Mouse (Mus musculus): ENCODE results near the gene Exoc6. TPM values are rescaled to one million over a fixed set of nuclear protein-coding genes. Genes with fewer than 3 reads are reported as not detected.

Exoc6 gene
- 21.7 and 21.8 TPM in 2 replicates for polyA plus RNA-seq (2016; fragmentation: Nextera tagmentation; extraction: Ambion mirVana)

- Histone ChIP-seq H3K9ac (peak within 1 kb of the TSS; percentile 88), H3K9me3 (replicated peaks) (no peaks in the 10 kb centered on the region), H3K27ac (ENCODE audit: poor library complexity, severe bottlenecking) (peak within 1 kb of the TSS; percentile 53), H3K36me3 (peaks cover 3% of the 10 kb centered on the region; the same call in 1 of the 2 replicates), H3K4me2 (peak within 1 kb of the TSS; percentile 99), H3K27me3 (replicated peaks) (peaks cover 16% of the 10 kb centered on the region), H3K4me3 (peak within 1 kb of the TSS; percentile 92), H3K4me1 (replicated peaks) (0 out of 2 replicates have a peak, but pooled peaks cover 4% of the 10 kb centered on the region)
- under 1% methylated on average over 56 of the region's 89 CpGs for WGBS
- peak; percentile 90 for ATAC-seq (ENCODE audit: insufficient number of reproducible peaks, low FRiP score)
These were observed at the start of gene Exoc6 for GRCm38 (mm10) chr19:37550101-37551039. Gene Exoc6 (plus strand): TSS chr19:37550418.

GRCm38 (mm10) chr19:37502996-37503395 lies 47.2 kb upstream of the Exoc6 start:
- Histone ChIP-seq H3K9me3 (replicated peaks) (no peaks in the 10 kb centered on the region), H3K36me3 (no peaks in the 10 kb centered on the region), H3K9ac (no peak overlapping the region), H3K27ac (ENCODE audit: poor library complexity, severe bottlenecking) (no peak overlapping the region), H3K27me3 (replicated peaks) (peaks cover 18% of the 10 kb centered on the region), H3K4me2 (no peak overlapping the region), H3K4me3 (no peak overlapping the region), H3K4me1 (replicated peaks) (no peaks in the 10 kb centered on the region)
- no peak for ATAC-seq (ENCODE audit: insufficient number of reproducible peaks, low FRiP score)
- 80% methylated on average over 8 of the region's 8 CpGs for WGBS

- H3K27ac ChIP-seq (ENCODE audit: poor library complexity, severe bottlenecking), result no peak overlapping the region
- 66% methylated on average over 7 of the region's 7 CpGs for WGBS
- H3K4me2 ChIP-seq, result no peak overlapping the region
- H3K4me1 ChIP-seq (replicated peaks), result peaks cover 6% of the 10 kb centered on the region; the same call in 1 of the 2 replicates
- no peak for ATAC-seq (ENCODE audit: insufficient number of reproducible peaks, low FRiP score)
- H3K36me3 ChIP-seq, result no peaks in the 10 kb centered on the region
- H3K27me3 ChIP-seq (replicated peaks), result peaks cover 20% of the 10 kb centered on the region
- H3K9me3 ChIP-seq (replicated peaks), result no peaks in the 10 kb centered on the region
- H3K4me3 ChIP-seq, result no peak overlapping the region
- no peak overlapping the region for H3K9ac ChIP-seq
These were observed 44.2 kb upstream of the Exoc6 start for GRCm38 (mm10) chr19:37506066-37506465.

DNA sequence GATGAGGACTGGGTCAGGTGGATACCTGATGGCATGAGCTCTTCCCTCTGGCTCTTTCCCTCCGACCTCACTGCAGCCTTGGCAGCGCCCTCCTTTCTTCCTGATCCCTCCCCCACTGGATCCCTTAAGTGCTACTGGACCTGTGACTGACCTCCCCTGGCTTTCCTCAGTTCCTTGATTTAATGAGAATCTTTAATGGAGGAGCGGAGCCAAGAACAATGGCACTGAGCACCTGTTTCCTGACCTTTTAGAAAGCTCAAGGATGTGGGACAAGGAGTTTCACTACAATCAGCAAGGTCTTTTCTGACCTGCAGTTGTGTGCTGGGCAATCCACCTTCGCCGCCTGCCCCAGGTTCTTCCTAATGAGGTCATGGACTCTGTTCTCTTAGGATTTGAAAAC lies 43.6 kb upstream of the Exoc6 start:
- peaks cover 20% of the 10 kb centered on the region for H3K27me3 ChIP-seq (replicated peaks)
- no peak for ATAC-seq (ENCODE audit: insufficient number of reproducible peaks, low FRiP score)

DNA sequence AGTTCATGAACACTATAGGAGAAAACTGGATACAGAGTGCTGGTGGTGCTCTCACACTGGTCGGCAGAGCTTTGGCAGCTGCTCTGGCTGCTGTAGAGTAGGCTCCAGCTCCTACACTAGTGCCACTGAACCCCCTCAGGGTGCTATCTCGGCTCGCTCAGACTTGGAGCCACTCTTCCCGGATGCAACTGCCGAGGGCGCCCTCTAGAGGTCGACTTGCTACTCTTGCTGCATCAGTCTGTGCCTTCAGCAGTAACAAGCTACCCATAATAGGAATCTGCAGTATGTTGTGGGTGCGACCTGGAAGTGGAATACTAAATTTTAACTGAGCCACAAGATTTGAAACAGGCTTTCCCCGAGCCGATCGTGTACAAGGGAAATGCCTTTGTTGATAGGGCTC lies 40.5 kb upstream of the Exoc6 start:
- no peak overlapping the region for H3K9ac ChIP-seq
- no peak overlapping the region for H3K27ac ChIP-seq (ENCODE audit: poor library complexity, severe bottlenecking)
- H3K4me2 ChIP-seq, result no peak overlapping the region
- no peaks in the 10 kb centered on the region for H3K36me3 ChIP-seq
- peak; percentile 75; the same call in 1 of the 2 replicates for ATAC-seq (ENCODE audit: insufficient number of reproducible peaks, low FRiP score)
- H3K4me3 ChIP-seq, result no peak overlapping the region
- H3K27me3 ChIP-seq (replicated peaks), result peaks cover 10% of the 10 kb centered on the region
- 8% methylated on average over 11 of the region's 11 CpGs for WGBS
- peaks cover 8% of the 10 kb centered on the region for H3K4me1 ChIP-seq (replicated peaks)
- no peaks in the 10 kb centered on the region for H3K9me3 ChIP-seq (replicated peaks)

More for the DNA sequence above, 43.6 kb upstream of the Exoc6 start:
- Histone ChIP-seq H3K4me3 (no peak overlapping the region), H3K27ac (ENCODE audit: poor library complexity, severe bottlenecking) (no peak overlapping the region), H3K9me3 (replicated peaks) (no peaks in the 10 kb centered on the region), H3K4me1 (replicated peaks) (peaks cover 6% of the 10 kb centered on the region; the same call in 1 of the 2 replicates), H3K4me2 (no peak overlapping the region), H3K36me3 (no peaks in the 10 kb centered on the region), H3K9ac (no peak overlapping the region)
- 65% methylated on average over 5 of the region's 5 CpGs for WGBS

- Histone ChIP-seq H3K9ac (no peak overlapping the region), H3K4me1 (replicated peaks) (peaks cover 27% of the 10 kb centered on the region), H3K27ac (ENCODE audit: poor library complexity, severe bottlenecking) (no peak overlapping the region), H3K4me3 (no peak overlapping the region), H3K36me3 (no peaks in the 10 kb centered on the region), H3K4me2 (no peak overlapping the region), H3K9me3 (replicated peaks) (no peaks in the 10 kb centered on the region), H3K27me3 (replicated peaks) (no peaks in the 10 kb centered on the region)
- no peak for ATAC-seq (ENCODE audit: insufficient number of reproducible peaks, low FRiP score)
- WGBS, result 45% methylated on average over 7 of the region's 7 CpGs
These were observed 35.4 kb upstream of the Exoc6 start for GRCm38 (mm10) chr19:37514811-37515292.

- no peak overlapping the region for H3K4me3 ChIP-seq
- H3K4me1 ChIP-seq (replicated peaks), result peaks cover 35% of the 10 kb centered on the region
- no peaks in the 10 kb centered on the region for H3K9me3 ChIP-seq (replicated peaks)
- H3K9ac ChIP-seq, result no peak overlapping the region
- no peak for ATAC-seq (ENCODE audit: insufficient number of reproducible peaks, low FRiP score)
- no peaks in the 10 kb centered on the region for H3K36me3 ChIP-seq
- 15% methylated on average over 7 of the region's 7 CpGs for WGBS
- no peak overlapping the region for H3K27ac ChIP-seq (ENCODE audit: poor library complexity, severe bottlenecking)
- H3K27me3 ChIP-seq (replicated peaks), result no peaks in the 10 kb centered on the region
- H3K4me2 ChIP-seq, result peak overlapping the region; percentile 20
These were observed 32.8 kb upstream of the Exoc6 start for GRCm38 (mm10) chr19:37517419-37517818.

DNA sequence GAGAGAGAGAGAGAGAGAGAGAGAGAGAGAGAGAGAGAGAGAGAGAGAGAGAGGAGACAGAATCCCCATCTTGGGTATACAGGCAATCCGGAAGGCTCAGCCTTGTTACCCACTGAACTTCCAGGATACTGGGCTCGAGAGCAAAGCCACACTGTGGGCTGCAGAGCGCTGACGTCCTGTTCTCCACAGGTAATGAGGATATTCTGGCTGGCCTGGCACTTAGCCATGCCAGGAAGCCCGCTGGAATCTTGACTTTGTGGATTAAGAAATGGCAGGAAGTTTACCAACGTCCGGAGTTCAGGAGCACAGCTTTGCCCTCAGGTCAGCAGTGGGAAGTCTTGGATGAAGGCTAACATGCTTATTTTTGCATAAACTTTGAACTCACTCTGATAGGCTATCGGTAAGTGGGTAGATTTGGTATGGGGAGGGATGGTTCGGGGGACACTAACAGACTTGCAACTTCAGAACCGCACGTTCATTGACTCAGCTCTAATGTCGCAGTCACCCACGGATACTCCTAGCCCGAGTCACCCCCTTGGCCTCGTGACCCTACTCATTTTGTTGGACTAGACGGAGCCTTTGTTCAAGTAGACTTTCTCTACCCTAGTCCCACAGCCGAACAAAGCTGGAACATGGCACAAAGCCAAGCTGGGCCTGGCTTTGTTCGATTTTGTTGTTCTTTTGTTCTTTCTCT lies 29.3 kb upstream of the Exoc6 start:
- H3K36me3 ChIP-seq, result no peaks in the 10 kb centered on the region
- H3K4me2 ChIP-seq, result no peak overlapping the region
- H3K27me3 ChIP-seq (replicated peaks), result peaks cover 1% of the 10 kb centered on the region; the same call in 1 of the 2 replicates
- H3K4me1 ChIP-seq (replicated peaks), result peaks cover 24% of the 10 kb centered on the region
- no peak overlapping the region for H3K9ac ChIP-seq
- ATAC-seq (ENCODE audit: insufficient number of reproducible peaks, low FRiP score), result no peak
- H3K9me3 ChIP-seq (replicated peaks), result no peaks in the 10 kb centered on the region
- H3K4me3 ChIP-seq, result no peak overlapping the region
- WGBS, result 58% methylated on average over 18 of the region's 18 CpGs
- no peak overlapping the region for H3K27ac ChIP-seq (ENCODE audit: poor library complexity, severe bottlenecking)

DNA sequence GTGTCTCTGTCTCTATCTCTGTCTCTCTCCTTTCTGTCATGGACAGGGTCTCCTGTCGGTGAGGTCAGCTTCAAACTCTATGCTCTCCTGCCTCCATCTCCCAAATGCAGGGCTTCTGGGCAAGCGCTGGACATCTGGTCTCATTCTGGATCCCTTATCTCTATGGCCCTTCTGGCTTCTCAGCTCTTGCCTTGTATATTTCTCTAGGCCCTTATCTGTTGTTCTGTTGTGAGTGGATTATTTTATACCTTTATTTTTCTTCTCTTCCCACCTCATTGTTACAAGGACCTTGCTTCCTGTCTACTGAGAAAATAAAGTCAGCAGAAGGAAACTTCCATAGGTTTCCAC lies 28.8 kb upstream of the Exoc6 start:
- Histone ChIP-seq H3K9me3 (replicated peaks) (no peaks in the 10 kb centered on the region), H3K27ac (ENCODE audit: poor library complexity, severe bottlenecking) (no peak overlapping the region), H3K4me1 (replicated peaks) (peaks cover 24% of the 10 kb centered on the region), H3K9ac (no peak overlapping the region), H3K36me3 (no peaks in the 10 kb centered on the region), H3K4me3 (no peak overlapping the region), H3K4me2 (no peak overlapping the region), H3K27me3 (replicated peaks) (peaks cover 7% of the 10 kb centered on the region; the same call in 1 of the 2 replicates)
- WGBS, result 39% methylated on average over 2 of the region's 2 CpGs
- no peak for ATAC-seq (ENCODE audit: insufficient number of reproducible peaks, low FRiP score)

GRCm38 (mm10) chr19:37523280-37524062 lies 26.7 kb upstream of the Exoc6 start:
- no peak overlapping the region for H3K27ac ChIP-seq (ENCODE audit: poor library complexity, severe bottlenecking)
- 56% methylated on average over 15 of the region's 15 CpGs for WGBS
- no peak overlapping the region for H3K4me3 ChIP-seq
- H3K27me3 ChIP-seq (replicated peaks), result peaks cover 11% of the 10 kb centered on the region; the same call in 1 of the 2 replicates
- H3K36me3 ChIP-seq, result no peaks in the 10 kb centered on the region
- H3K4me2 ChIP-seq, result 0 out of 2 replicates have a peak overlapping the region, but pooled peaks have one; percentile 25
- no peak overlapping the region for H3K9ac ChIP-seq
- H3K4me1 ChIP-seq (replicated peaks), result peaks cover 12% of the 10 kb centered on the region
- H3K9me3 ChIP-seq (replicated peaks), result no peaks in the 10 kb centered on the region
- ATAC-seq (ENCODE audit: insufficient number of reproducible peaks, low FRiP score), result no peak

All from heart, embryonic 12.5 days (tissue).